ENCODE assay signal across 19 mouse cellular contexts in genomic region chr1:189153150-189153549, GRCm38 (mm10).
DNase-seq lines count a peak whose midpoint lies in the region; ATAC-seq and TF ChIP-seq lines count a peak whose summit lies in the region.
"Had no signal": no experiment of that assay in that cellular context is flagged by ENCODE, and none has a peak within 500 bp of the region (broad histone marks: within the 10 kb centered on the region; RNA-seq: fewer than 3 reads in every experiment).

No protein-coding gene starts in this region.

- H3K27ac ChIP-seq in heart, embryonic 12.5 days (ENCODE audit: poor library complexity, severe bottlenecking) = no peak overlapping the region
- H3K27ac ChIP-seq in lung, embryonic 14.5 days (ENCODE audit: low read depth) = no peak overlapping the region

- WGBS in heart, embryonic 12.5 days = 83% methylated on average over 10 of the region's 10 CpGs
- WGBS in lung, embryonic 14.5 days = 46% methylated on average over 10 of the region's 10 CpGs

- H3K4me2 ChIP-seq in heart, embryonic 12.5 days = no peak overlapping the region
- no peak overlapping the region for H3K4me2 ChIP-seq in lung, embryonic 14.5 days

- no peak overlapping the region for H3K9ac ChIP-seq in heart, embryonic 12.5 days
- H3K9ac ChIP-seq in lung, embryonic 14.5 days = no peak overlapping the region

- no peaks in the 10 kb centered on the region for H3K9me3 ChIP-seq in heart, embryonic 12.5 days (replicated peaks)
- H3K9me3 ChIP-seq in lung, embryonic 14.5 days (ENCODE audit: low read depth, low read length) = no peaks in the 10 kb centered on the region

- no peaks in the 10 kb centered on the region for H3K27me3 ChIP-seq in heart, embryonic 12.5 days (replicated peaks)
- no peaks in the 10 kb centered on the region for H3K27me3 ChIP-seq in lung, embryonic 14.5 days (ENCODE audit: insufficient read depth, low read length)
- H3K27me3 ChIP-seq: CH12.LX had no signal

- DNase-seq in heart, adult 11 months = peak; percentile 73
- DNase-seq in lung, embryonic 14.5 days = peak; percentile 54
- DNase-seq in lung, postnatal 36 days = no peak
- DNase-seq: adrenal gland, adult 2 months; adrenal gland, adult 8-10 months; adrenal gland, postnatal 10 days; adrenal gland, postnatal 14 days; adrenal gland, postnatal 25 days; adrenal gland, postnatal 36 days; B cell, adult 2 months; cerebellum, adult 11 months; cerebellum, adult 11-12 months; cerebellum, adult 18-20 months had no signal

- H3K4me3 ChIP-seq in heart, embryonic 12.5 days = no peak overlapping the region
- H3K4me3 ChIP-seq in lung, embryonic 14.5 days (ENCODE audit: low read depth, low read length) = no peak overlapping the region

- H3K4me1 ChIP-seq in heart, embryonic 12.5 days (replicated peaks) = peaks cover 6% of the 10 kb centered on the region
- no peaks in the 10 kb centered on the region; the same call in 1 of the 2 replicates for H3K4me1 ChIP-seq in lung, embryonic 14.5 days (ENCODE audit: insufficient read depth)

- TF ChIP-seq CTCF in lung, embryonic 14.5 days (IDR thresholded peaks at IDR 0.05; ENCODE audit: low read depth) = no peak

- ATAC-seq in heart, embryonic 12.5 days (ENCODE audit: insufficient number of reproducible peaks, low FRiP score) = no peak
- ATAC-seq in lung, embryonic 14.5 days (ENCODE audit: insufficient read depth) = peak; percentile 75
- ATAC-seq: activated CD4-positive, CD25-positive, alpha-beta regulatory T cell, adult 4 months; CD4-positive, CD25-positive, alpha-beta regulatory T cell, adult 4 months; Patski had no signal

- no peaks in the 10 kb centered on the region for H3K36me3 ChIP-seq in heart, embryonic 12.5 days
- H3K36me3 ChIP-seq in lung, embryonic 14.5 days (ENCODE audit: insufficient read depth) = no peaks in the 10 kb centered on the region
- H3K36me3 ChIP-seq: G1E had no signal
